Mouse (Mus musculus): Measurements from ENCODE around the gene Dnajc16. TPM values are rescaled to one million over a fixed set of nuclear protein-coding genes. Genes with fewer than 3 reads are reported as not detected.

Dnajc16 gene
- polyA plus RNA-seq (2012; rRNA removed): 12.8 and 13.0 TPM in 2 replicates

- DNase-seq (ENCODE audit: low spot score): peak; percentile 94
Measured at GRCm38 (mm10) chr4:141790524-141790990, at the start of gene Dnajc16. Dnajc16 (minus strand) TSS chr4:141790931.

GRCm38 (mm10) chr4:141834536-141835095 is 43.9 kb upstream of the Dnajc16 start:
- no peak for DNase-seq (ENCODE audit: low spot score)

- no peak for DNase-seq (ENCODE audit: low spot score)
Measured at GRCm38 (mm10) chr4:141833911-141834310, 43.2 kb upstream of the Dnajc16 start.

GRCm38 (mm10) chr4:141831361-141831760 is 40.6 kb upstream of the Dnajc16 start:
- no peak for DNase-seq (ENCODE audit: low spot score)

- DNase-seq (ENCODE audit: low spot score): no peak
Measured at GRCm38 (mm10) chr4:141830381-141830780, 39.6 kb upstream of the Dnajc16 start.

GRCm38 (mm10) chr4:141828177-141828576 is 37.4 kb upstream of the Dnajc16 start:
- DNase-seq (ENCODE audit: low spot score): no peak

GRCm38 (mm10) chr4:141827401-141827800 is 36.7 kb upstream of the Dnajc16 start:
- no peak for DNase-seq (ENCODE audit: low spot score)

GRCm38 (mm10) chr4:141826060-141826459 is 35.3 kb upstream of the Dnajc16 start, which contains the start of gene Cela2a:
Cela2a (minus strand) TSS chr4:141826160.
- no peak for DNase-seq (ENCODE audit: low spot score)

GRCm38 (mm10) chr4:141822979-141823378 is 32.2 kb upstream of the Dnajc16 start:
- no peak for DNase-seq (ENCODE audit: low spot score)

- no peak for DNase-seq (ENCODE audit: low spot score)
Measured at GRCm38 (mm10) chr4:141822089-141822488, 31.4 kb upstream of the Dnajc16 start.

GRCm38 (mm10) chr4:141821178-141821577 is 30.4 kb upstream of the Dnajc16 start:
- DNase-seq (ENCODE audit: low spot score): no peak

- DNase-seq (ENCODE audit: low spot score): no peak
Measured at GRCm38 (mm10) chr4:141819316-141819715, 28.6 kb upstream of the Dnajc16 start.

- DNase-seq (ENCODE audit: low spot score): no peak
Measured at GRCm38 (mm10) chr4:141818861-141819260, 28.1 kb upstream of the Dnajc16 start.

- no peak for DNase-seq (ENCODE audit: low spot score)
Measured at GRCm38 (mm10) chr4:141817706-141818105, 27.0 kb upstream of the Dnajc16 start.

GRCm38 (mm10) chr4:141816776-141817655 is 26.3 kb upstream of the Dnajc16 start:
- no peak for DNase-seq (ENCODE audit: low spot score)

- no peak for DNase-seq (ENCODE audit: low spot score)
Measured at GRCm38 (mm10) chr4:141816267-141816666, 25.5 kb upstream of the Dnajc16 start.

GRCm38 (mm10) chr4:141811375-141811774 is 20.6 kb upstream of the Dnajc16 start:
- no peak for DNase-seq (ENCODE audit: low spot score)

GRCm38 (mm10) chr4:141810975-141811374 is 20.2 kb upstream of the Dnajc16 start:
- no peak for DNase-seq (ENCODE audit: low spot score)

GRCm38 (mm10) chr4:141809850-141810464 is 19.2 kb upstream of the Dnajc16 start:
- no peak for DNase-seq (ENCODE audit: low spot score)

- DNase-seq (ENCODE audit: low spot score): no peak
Measured at GRCm38 (mm10) chr4:141805886-141806285, 15.2 kb upstream of the Dnajc16 start.

GRCm38 (mm10) chr4:141804105-141804504 is 13.4 kb upstream of the Dnajc16 start:
- DNase-seq (ENCODE audit: low spot score): no peak

- DNase-seq (ENCODE audit: low spot score): no peak
Measured at GRCm38 (mm10) chr4:141797545-141797944, 6.8 kb upstream of the Dnajc16 start.

Data from urinary bladder, adult 2 months (tissue).